Mouse (Mus musculus): ENCODE measurements around the gene Dop1b. TPM values are rescaled to one million over a fixed set of nuclear protein-coding genes. Genes with fewer than 3 reads are reported as not detected.

The Dop1b gene
- polyA plus RNA-seq, 1 experiment from 2014 or later = 43.8 TPM

DNA sequence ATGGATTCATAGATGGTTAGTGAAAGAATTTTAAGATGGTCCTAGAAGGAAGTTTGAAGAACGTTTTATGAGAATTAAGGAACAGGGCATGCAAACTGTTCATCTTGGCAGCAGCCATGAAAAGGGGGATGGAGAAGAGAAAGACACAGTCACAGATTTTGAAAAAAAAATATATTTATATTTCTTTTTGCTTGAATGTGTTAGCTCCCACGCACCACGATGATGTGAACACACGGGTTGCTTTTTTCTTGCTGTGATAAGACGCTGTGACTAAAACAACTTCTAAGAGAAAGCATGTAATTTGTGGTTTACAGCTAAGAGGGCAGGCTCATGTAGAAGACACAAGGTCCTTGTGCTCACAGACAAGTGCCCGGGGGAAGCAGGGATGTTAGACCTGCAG lies 115.2 kb downstream of the Dop1b start:
- Histone ChIP-seq H3K36me3 (replicated peaks) (no peaks in the 10 kb centered on the region), H3K9me3 (no peaks in the 10 kb centered on the region), H3K9ac (no peak overlapping the region), H3K27me3 (replicated peaks) (peaks cover 6% of the 10 kb centered on the region; the same call in 1 of the 2 replicates), H3K4me1 (no peaks in the 10 kb centered on the region), H3K27ac (no peak overlapping the region), H3K4me2 (no peak overlapping the region), H3K4me3 (no peak overlapping the region)
- WGBS = 92% methylated on average over 6 of the region's 6 CpGs
- no peak for ATAC-seq (replicated peaks)

DNA sequence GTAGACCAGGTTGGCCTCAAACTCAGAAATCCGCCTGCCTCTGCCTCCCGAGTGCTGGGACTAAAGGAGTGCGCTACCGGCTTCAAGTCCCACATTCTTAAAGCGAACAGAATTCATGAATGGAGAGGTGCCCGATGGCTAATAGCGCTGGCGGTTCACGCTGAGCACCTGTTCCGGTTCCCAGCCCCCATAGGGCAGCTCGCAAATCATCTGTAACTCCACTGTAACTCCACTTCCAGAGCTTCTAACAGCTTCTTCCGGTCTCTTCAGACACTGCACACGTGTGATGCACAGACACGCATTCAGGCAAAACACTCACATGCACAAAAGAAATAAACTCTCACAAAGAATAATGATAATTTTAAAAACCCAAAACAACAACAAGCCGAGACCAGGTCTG lies 117.8 kb downstream of the Dop1b start:
- Histone ChIP-seq H3K4me3 (no peak overlapping the region), H3K4me1 (peaks cover 18% of the 10 kb centered on the region), H3K9ac (no peak overlapping the region), H3K36me3 (replicated peaks) (no peaks in the 10 kb centered on the region), H3K27me3 (replicated peaks) (peaks cover 6% of the 10 kb centered on the region; the same call in 1 of the 2 replicates), H3K27ac (no peak overlapping the region), H3K4me2 (no peak overlapping the region), H3K9me3 (no peaks in the 10 kb centered on the region)
- 93% methylated on average over 15 of the region's 15 CpGs for WGBS
- no peak for ATAC-seq (replicated peaks)

GRCm38 (mm10) chr16:93830071-93830470 lies 118.4 kb downstream of the Dop1b start:
- H3K9ac ChIP-seq = no peak overlapping the region
- no peak for ATAC-seq (replicated peaks)
- no peak overlapping the region for H3K4me3 ChIP-seq
- 89% methylated on average over 9 of the region's 9 CpGs for WGBS
- no peak overlapping the region for H3K27ac ChIP-seq
- H3K36me3 ChIP-seq (replicated peaks) = no peaks in the 10 kb centered on the region
- H3K27me3 ChIP-seq (replicated peaks) = peaks cover 6% of the 10 kb centered on the region; the same call in 1 of the 2 replicates
- H3K9me3 ChIP-seq = no peaks in the 10 kb centered on the region
- H3K4me2 ChIP-seq = no peak overlapping the region
- H3K4me1 ChIP-seq = peaks cover 18% of the 10 kb centered on the region

DNA sequence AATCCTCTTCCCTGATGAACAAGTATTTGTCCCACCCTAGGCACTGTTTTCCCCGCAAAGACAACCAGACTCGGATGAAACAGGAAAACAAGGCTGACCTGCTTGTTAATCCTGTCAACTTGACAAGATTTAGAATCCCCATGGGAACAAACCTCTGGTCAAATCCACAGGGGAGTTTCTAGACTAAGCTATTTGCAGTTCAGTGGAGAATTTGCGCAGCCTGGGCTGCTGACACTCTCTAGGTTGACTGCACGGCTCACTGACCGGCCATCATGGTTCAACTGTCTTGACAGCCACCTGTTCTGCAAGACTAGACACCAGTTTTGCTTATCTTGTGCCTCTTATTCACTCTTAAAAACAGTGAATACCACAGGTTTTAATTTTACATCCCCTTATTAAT lies 119.2 kb downstream of the Dop1b start:
- H3K9me3 ChIP-seq = no peaks in the 10 kb centered on the region
- no peak overlapping the region for H3K4me2 ChIP-seq
- H3K4me1 ChIP-seq = peaks cover 18% of the 10 kb centered on the region
- ATAC-seq (replicated peaks) = no peak
- H3K27me3 ChIP-seq (replicated peaks) = peaks cover 6% of the 10 kb centered on the region; the same call in 1 of the 2 replicates
- H3K36me3 ChIP-seq (replicated peaks) = no peaks in the 10 kb centered on the region
- no peak overlapping the region for H3K27ac ChIP-seq
- 59% methylated on average over 5 of the region's 5 CpGs for WGBS
- no peak overlapping the region for H3K9ac ChIP-seq
- H3K4me3 ChIP-seq = no peak overlapping the region

- H3K36me3 ChIP-seq (replicated peaks) = no peaks in the 10 kb centered on the region
- whole genome bisulfite sequencing = 12% methylated on average over 55 of the region's 55 CpGs
Measured at GRCm38 (mm10) chr16:93831627-93832395, 120.1 kb downstream of the Dop1b start, which contains the start of gene Morc3. Morc3 (plus strand) TSS chr16:93832121.

GRCm38 (mm10) chr16:93832451-93833276 lies 121.0 kb downstream of the Dop1b start:
- Histone ChIP-seq H3K36me3 (replicated peaks) (no peaks in the 10 kb centered on the region), H3K4me2 (peak overlapping the region; percentile 88), H3K9ac (peak overlapping the region; percentile 84), H3K4me3 (peak overlapping the region; percentile 88), H3K27ac (peak overlapping the region; percentile 93), H3K27me3 (replicated peaks) (peaks cover 6% of the 10 kb centered on the region; the same call in 1 of the 2 replicates), H3K4me1 (peaks cover 18% of the 10 kb centered on the region), H3K9me3 (no peaks in the 10 kb centered on the region)
- peak; percentile 77 for ATAC-seq (replicated peaks)
- 2% methylated on average over 58 of the region's 69 CpGs for WGBS

More at GRCm38 (mm10) chr16:93831627-93832395, 120.1 kb downstream of the Dop1b start, which contains the start of gene Morc3:
- Histone ChIP-seq H3K9me3 (no peaks in the 10 kb centered on the region), H3K4me2 (peak within 1 kb of the TSS; percentile 88), H3K4me3 (peak within 1 kb of the TSS; percentile 88), H3K27ac (peak within 1 kb of the TSS; percentile 93), H3K27me3 (replicated peaks) (peaks cover 6% of the 10 kb centered on the region; the same call in 1 of the 2 replicates), H3K9ac (peak within 1 kb of the TSS; percentile 84), H3K4me1 (peaks cover 18% of the 10 kb centered on the region)
- peak; percentile 96 for ATAC-seq (replicated peaks)

GRCm38 (mm10) chr16:93833551-93833950 lies 121.8 kb downstream of the Dop1b start:
- ATAC-seq (replicated peaks) = no peak
- Histone ChIP-seq H3K9ac (no peak overlapping the region), H3K36me3 (replicated peaks) (no peaks in the 10 kb centered on the region), H3K27me3 (replicated peaks) (peaks cover 6% of the 10 kb centered on the region; the same call in 1 of the 2 replicates), H3K4me1 (peaks cover 18% of the 10 kb centered on the region), H3K27ac (no peak overlapping the region), H3K9me3 (no peaks in the 10 kb centered on the region), H3K4me2 (peak overlapping the region; percentile 88), H3K4me3 (peak overlapping the region; percentile 88; the same call in 1 of the 2 replicates)
- 92% methylated on average over 6 of the region's 6 CpGs for WGBS

- no peak overlapping the region for H3K27ac ChIP-seq
- ATAC-seq (replicated peaks) = no peak
- 0 out of 2 replicates have a peak overlapping the region, but pooled peaks have one; percentile 88 for H3K4me2 ChIP-seq
- peaks cover 6% of the 10 kb centered on the region; the same call in 1 of the 2 replicates for H3K27me3 ChIP-seq (replicated peaks)
- 92% methylated on average over 2 of the region's 2 CpGs for WGBS
- peaks cover 18% of the 10 kb centered on the region for H3K4me1 ChIP-seq
- H3K9ac ChIP-seq = no peak overlapping the region
- H3K4me3 ChIP-seq = no peak overlapping the region
- no peaks in the 10 kb centered on the region for H3K9me3 ChIP-seq
- H3K36me3 ChIP-seq (replicated peaks) = no peaks in the 10 kb centered on the region
Measured at GRCm38 (mm10) chr16:93834076-93834475, 122.4 kb downstream of the Dop1b start.

DNA sequence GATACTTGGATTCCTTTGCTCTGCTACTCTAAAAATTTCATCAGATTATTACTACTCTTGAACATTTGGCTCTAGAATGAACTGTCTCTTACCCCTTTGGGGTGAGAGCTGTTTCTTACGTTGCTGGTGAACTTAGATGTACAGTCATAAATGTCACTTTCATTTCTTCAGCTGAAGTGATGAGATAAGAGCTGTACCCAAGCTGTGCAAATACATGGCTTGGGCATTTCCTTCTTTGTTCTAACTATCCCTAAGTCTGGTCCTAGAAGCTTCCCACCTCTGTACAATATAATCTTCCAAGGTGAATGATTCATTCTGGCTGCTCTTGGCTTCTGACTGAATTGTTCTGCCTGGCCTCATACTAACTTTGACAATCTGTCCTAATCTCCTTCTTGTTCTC lies 127.3 kb downstream of the Dop1b start:
- Histone ChIP-seq H3K36me3 (replicated peaks) (no peaks in the 10 kb centered on the region), H3K27ac (no peak overlapping the region), H3K9ac (no peak overlapping the region), H3K27me3 (replicated peaks) (no peaks in the 10 kb centered on the region), H3K4me1 (peaks cover 5% of the 10 kb centered on the region; the same call in 1 of the 2 replicates), H3K4me2 (no peak overlapping the region), H3K4me3 (no peak overlapping the region), H3K9me3 (no peaks in the 10 kb centered on the region)
- no peak for ATAC-seq (replicated peaks)
- WGBS = 100% methylated on average over 1 of the region's 1 CpGs

DNA sequence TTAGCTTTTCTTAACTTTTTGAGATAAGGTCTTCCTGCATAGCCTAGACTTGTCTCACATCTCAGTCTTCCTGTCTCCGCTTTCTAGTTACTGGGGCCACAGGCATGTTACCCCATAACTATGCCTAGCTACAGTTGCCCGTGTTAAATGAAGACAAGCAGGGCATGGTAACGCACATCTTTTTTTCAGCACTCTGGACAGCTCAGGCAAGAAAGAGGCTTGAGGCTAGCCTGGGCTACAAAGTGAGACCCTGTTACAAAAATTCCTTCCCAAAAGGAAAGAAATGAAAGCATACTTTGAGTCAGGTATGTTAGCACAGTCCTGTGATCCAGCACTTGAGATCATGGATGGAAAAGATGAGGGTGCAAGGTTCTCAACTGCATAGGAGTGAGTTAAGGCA lies 138.8 kb downstream of the Dop1b start:
- Histone ChIP-seq H3K4me3 (no peak overlapping the region), H3K9me3 (no peaks in the 10 kb centered on the region), H3K9ac (no peak overlapping the region), H3K27me3 (replicated peaks) (no peaks in the 10 kb centered on the region), H3K4me2 (no peak overlapping the region), H3K36me3 (replicated peaks) (peaks cover 56% of the 10 kb centered on the region; the same call in 1 of the 2 replicates), H3K27ac (no peak overlapping the region), H3K4me1 (no peaks in the 10 kb centered on the region)
- WGBS = 97% methylated on average over 3 of the region's 3 CpGs
- no peak for ATAC-seq (replicated peaks)

- Histone ChIP-seq H3K4me2 (no peak overlapping the region), H3K27me3 (replicated peaks) (no peaks in the 10 kb centered on the region), H3K9me3 (no peaks in the 10 kb centered on the region), H3K9ac (no peak overlapping the region), H3K27ac (no peak overlapping the region), H3K4me3 (no peak overlapping the region), H3K36me3 (replicated peaks) (peaks cover 57% of the 10 kb centered on the region), H3K4me1 (no peaks in the 10 kb centered on the region)
- no peak for ATAC-seq (replicated peaks)
- 92% methylated on average over 4 of the region's 4 CpGs for WGBS
Measured at GRCm38 (mm10) chr16:93859967-93860366, 148.3 kb downstream of the Dop1b start.

All from midbrain, embryonic 15.5 days (tissue).